Mouse (Mus musculus) forebrain, embryonic 13.5 days (tissue): ENCODE data around the gene Gstp2. TPM values are rescaled to one million over a fixed set of nuclear protein-coding genes. Genes with fewer than 3 reads are reported as not detected.
A peak's percentile ranks its signal among the peaks of the same experiment; 100 is the strongest.

Experiments
- ATAC-seq: fragments of 200-750 bp; cut with Nextera tagmentation; 2 replicates; pipeline ENCODE4 v1.8.0; 2017
- H3K27ac ChIP-seq: fragments of 300-500 bp; sonication (generic); 2 replicates; pipeline ENCODE4 v1.5.1; 2015; ENCODE audit warnings: inconsistent platforms, mild to moderate bottlenecking, moderate library complexity
- H3K27me3 ChIP-seq: fragments of 300-500 bp; sonication (generic); 2 replicates; pipeline ENCODE4 v1.6.1; 2015; ENCODE audit warnings: mild to moderate bottlenecking, inconsistent platforms
- H3K36me3 ChIP-seq: fragments of 300-500 bp; sonication (generic); 2 replicates; pipeline ENCODE4 v1.6.1; 2015; ENCODE audit warnings: mild to moderate bottlenecking, inconsistent platforms; ENCODE audit not compliant: poor library complexity, severe bottlenecking
- H3K4me1 ChIP-seq: fragments of 300-500 bp; sonication (generic); 2 replicates; pipeline ENCODE4 v1.6.1; 2015; ENCODE audit warnings: inconsistent platforms
- H3K4me2 ChIP-seq: fragments of 300-500 bp; sonication (generic); 2 replicates; pipeline ENCODE4 v1.6.1; 2015; ENCODE audit warnings: inconsistent platforms, mild to moderate bottlenecking, moderate library complexity
- H3K4me3 ChIP-seq: fragments of 300-500 bp; sonication (generic); 2 replicates; pipeline ENCODE4 v1.5.1; 2015; ENCODE audit warnings: mild to moderate bottlenecking, inconsistent platforms
- H3K9ac ChIP-seq: fragments of 300-500 bp; sonication (generic); 2 replicates; pipeline ENCODE4 v1.6.1; 2015; ENCODE audit warnings: mild to moderate bottlenecking, inconsistent platforms
- H3K9me3 ChIP-seq: fragments of 300-500 bp; sonication (generic); replicated peaks from 2 replicates; pipeline ENCODE4 v1.6.1; 2016; ENCODE audit warnings: inconsistent platforms
- WGBS: fragments of 180-500 bp; shearing (Covaris S2); methylation state at CpG from one replicate; pipeline ENCODE4 v1.1.7; 2015; 5-methylcytosine and 5-hydroxymethylcytosine counted together
- polyA plus RNA-seq: library from polyadenylated mRNA; unstranded; fragments of >200 nt; fragmentation: Nextera tagmentation; extraction: Ambion mirVana; gene quantifications from 2 replicates; pipeline ENCODE4 v1.2.1, GENCODE M21; 2015

The Gstp2 gene
- polyA plus RNA-seq, 1 experiment from 2014 or later = 2.5 TPM

GRCm38 (mm10) chr19:4000949-4001525 is 44.8 kb downstream of the Gstp2 start:
- peaks cover 8% of the 10 kb centered on the region; the same call in 1 of the 2 replicates for H3K27me3 ChIP-seq
- 20% methylated on average over 17 of the region's 17 CpGs for WGBS

GRCm38 (mm10) chr19:4000119-4000900 is 45.5 kb downstream of the Gstp2 start, which contains the start of the genes Nudt8 and Gm49405:
Gene Nudt8, plus strand, starts transcription at chr19:4000580.
Gene Gm49405, plus strand, starts transcription at chr19:4000626.
- peak within 1 kb of the TSS; percentile 67 for H3K4me3 ChIP-seq
- peaks cover 8% of the 10 kb centered on the region; the same call in 1 of the 2 replicates for H3K27me3 ChIP-seq
- H3K9me3 ChIP-seq = no peaks in the 10 kb centered on the region
- under 1% methylated on average over 64 of the region's 64 CpGs for WGBS
- peak; percentile 94 for ATAC-seq
- peaks cover 5% of the 10 kb centered on the region for H3K36me3 ChIP-seq
- H3K27ac ChIP-seq = peak within 1 kb of the TSS; percentile 95
- peak within 1 kb of the TSS; percentile 83 for H3K4me2 ChIP-seq
- H3K4me1 ChIP-seq = peaks cover 17% of the 10 kb centered on the region
- peak within 1 kb of the TSS; percentile 86 for H3K9ac ChIP-seq

More at GRCm38 (mm10) chr19:4000949-4001525, 44.8 kb downstream of the Gstp2 start:
- peak; percentile 17 for ATAC-seq
- Histone ChIP-seq H3K4me1 (peaks cover 17% of the 10 kb centered on the region), H3K4me3 (peak overlapping the region; percentile 67), H3K4me2 (peak overlapping the region; percentile 83), H3K27ac (peak overlapping the region; percentile 95), H3K36me3 (peaks cover 10% of the 10 kb centered on the region), H3K9ac (peak overlapping the region; percentile 86), H3K9me3 (no peaks in the 10 kb centered on the region)

GRCm38 (mm10) chr19:3999121-3999730 is 46.6 kb downstream of the Gstp2 start:
- Histone ChIP-seq H3K27ac (peak overlapping the region; percentile 25; the same call in 1 of the 2 replicates), H3K4me1 (peaks cover 17% of the 10 kb centered on the region), H3K4me2 (peak overlapping the region; percentile 83), H3K36me3 (no peaks in the 10 kb centered on the region), H3K9me3 (no peaks in the 10 kb centered on the region), H3K9ac (peak overlapping the region; percentile 86; the same call in 1 of the 2 replicates), H3K27me3 (peaks cover 8% of the 10 kb centered on the region; the same call in 1 of the 2 replicates), H3K4me3 (peak overlapping the region; percentile 67)
- WGBS = 88% methylated on average over 9 of the region's 9 CpGs
- no peak for ATAC-seq

- peaks cover 8% of the 10 kb centered on the region; the same call in 1 of the 2 replicates for H3K27me3 ChIP-seq
- no peaks in the 10 kb centered on the region for H3K9me3 ChIP-seq
- no peak overlapping the region for H3K9ac ChIP-seq
- ATAC-seq = no peak
- WGBS = 74% methylated on average over 8 of the region's 8 CpGs
- no peak overlapping the region for H3K4me2 ChIP-seq
- no peak overlapping the region for H3K27ac ChIP-seq
- H3K4me3 ChIP-seq = no peak overlapping the region
- no peaks in the 10 kb centered on the region for H3K36me3 ChIP-seq
- H3K4me1 ChIP-seq = peaks cover 17% of the 10 kb centered on the region
These were observed 47.5 kb downstream of the Gstp2 start for GRCm38 (mm10) chr19:3998335-3998734.

- H3K9ac ChIP-seq = no peak overlapping the region
- peaks cover 17% of the 10 kb centered on the region for H3K4me1 ChIP-seq
- 70% methylated on average over 8 of the region's 8 CpGs for WGBS
- no peak overlapping the region for H3K4me3 ChIP-seq
- no peak for ATAC-seq
- H3K9me3 ChIP-seq = no peaks in the 10 kb centered on the region
- H3K4me2 ChIP-seq = no peak overlapping the region
- H3K36me3 ChIP-seq = no peaks in the 10 kb centered on the region
- peaks cover 8% of the 10 kb centered on the region; the same call in 1 of the 2 replicates for H3K27me3 ChIP-seq
- no peak overlapping the region for H3K27ac ChIP-seq
These were observed 48.6 kb downstream of the Gstp2 start for GRCm38 (mm10) chr19:3997231-3997630.

GRCm38 (mm10) chr19:3996747-3997146 is 49.1 kb downstream of the Gstp2 start:
- 89% methylated on average over 8 of the region's 8 CpGs for WGBS
- Histone ChIP-seq H3K9ac (no peak overlapping the region), H3K4me2 (no peak overlapping the region), H3K4me1 (peaks cover 17% of the 10 kb centered on the region), H3K27me3 (peaks cover 10% of the 10 kb centered on the region; the same call in 1 of the 2 replicates), H3K36me3 (no peaks in the 10 kb centered on the region), H3K4me3 (no peak overlapping the region), H3K27ac (no peak overlapping the region), H3K9me3 (no peaks in the 10 kb centered on the region)
- no peak for ATAC-seq

GRCm38 (mm10) chr19:3996106-3996505 is 49.7 kb downstream of the Gstp2 start:
- Histone ChIP-seq H3K9ac (no peak overlapping the region), H3K27ac (no peak overlapping the region), H3K36me3 (no peaks in the 10 kb centered on the region), H3K4me3 (no peak overlapping the region), H3K4me2 (no peak overlapping the region), H3K27me3 (0 out of 2 replicates have a peak, but pooled peaks cover 10% of the 10 kb centered on the region), H3K9me3 (no peaks in the 10 kb centered on the region), H3K4me1 (peaks cover 11% of the 10 kb centered on the region)
- ATAC-seq = no peak
- 72% methylated on average over 7 of the region's 7 CpGs for WGBS

- H3K9me3 ChIP-seq = no peaks in the 10 kb centered on the region
- 92% methylated on average over 3 of the region's 3 CpGs for WGBS
- H3K4me1 ChIP-seq = peaks cover 7% of the 10 kb centered on the region
- ATAC-seq = no peak
- no peak overlapping the region for H3K4me3 ChIP-seq
- no peak overlapping the region for H3K9ac ChIP-seq
- H3K27me3 ChIP-seq = 0 out of 2 replicates have a peak, but pooled peaks cover 10% of the 10 kb centered on the region
- no peak overlapping the region for H3K4me2 ChIP-seq
- no peaks in the 10 kb centered on the region for H3K36me3 ChIP-seq
- no peak overlapping the region for H3K27ac ChIP-seq
These were observed 50.3 kb downstream of the Gstp2 start for GRCm38 (mm10) chr19:3995505-3995904.

GRCm38 (mm10) chr19:3994932-3995331 is 50.9 kb downstream of the Gstp2 start:
- no peak overlapping the region for H3K9ac ChIP-seq
- H3K27me3 ChIP-seq = 0 out of 2 replicates have a peak, but pooled peaks cover 10% of the 10 kb centered on the region
- H3K9me3 ChIP-seq = no peaks in the 10 kb centered on the region
- H3K27ac ChIP-seq = no peak overlapping the region
- H3K36me3 ChIP-seq = no peaks in the 10 kb centered on the region
- 78% methylated on average over 6 of the region's 6 CpGs for WGBS
- H3K4me1 ChIP-seq = peaks cover 6% of the 10 kb centered on the region
- ATAC-seq = no peak
- H3K4me2 ChIP-seq = no peak overlapping the region
- H3K4me3 ChIP-seq = no peak overlapping the region

- H3K27ac ChIP-seq = no peak within 1 kb of the TSS
- ATAC-seq = no peak
These were observed 53.4 kb downstream of the Gstp2 start, which contains the start of gene Tbx10 for GRCm38 (mm10) chr19:3992416-3992815. Gene Tbx10, plus strand, starts transcription at chr19:3992752.

GRCm38 (mm10) chr19:3991966-3992365 is 53.9 kb downstream of the Gstp2 start:
- Histone ChIP-seq H3K9me3 (peaks cover 5% of the 10 kb centered on the region), H3K27ac (no peak overlapping the region), H3K27me3 (0 out of 2 replicates have a peak, but pooled peaks cover 2% of the 10 kb centered on the region), H3K4me2 (no peak overlapping the region), H3K9ac (no peak overlapping the region), H3K4me3 (no peak overlapping the region), H3K4me1 (no peaks in the 10 kb centered on the region), H3K36me3 (no peaks in the 10 kb centered on the region)
- ATAC-seq = no peak
- 73% methylated on average over 3 of the region's 3 CpGs for WGBS

More at GRCm38 (mm10) chr19:3992416-3992815, 53.4 kb downstream of the Gstp2 start, which contains the start of gene Tbx10:
- no peak within 1 kb of the TSS for H3K4me3 ChIP-seq
- WGBS = 64% methylated on average over 5 of the region's 5 CpGs
- no peaks in the 10 kb centered on the region for H3K36me3 ChIP-seq
- 0 out of 2 replicates have a peak, but pooled peaks cover 2% of the 10 kb centered on the region for H3K27me3 ChIP-seq
- H3K9ac ChIP-seq = no peak within 1 kb of the TSS
- peaks cover 5% of the 10 kb centered on the region for H3K9me3 ChIP-seq
- no peak within 1 kb of the TSS for H3K4me2 ChIP-seq
- no peaks in the 10 kb centered on the region for H3K4me1 ChIP-seq
